Mouse (Mus musculus): ENCODE data around the gene Hivep3. TPM values are rescaled to one million over a fixed set of nuclear protein-coding genes. Genes with fewer than 3 reads are reported as not detected.

Hivep3 gene
- total and polyA plus RNA-seq, 3 experiments, result 14.4 to 32.3 (median 21.2) TPM

- Histone ChIP-seq H3K79me2 (replicated peaks; ENCODE audit: control insufficient read depth, extremely low read depth, insufficient read depth, poor library complexity, severe bottlenecking) (peaks cover 83% of the 10 kb centered on the region), H3K4me3 (replicated peaks in 1 of 3; ENCODE audit: low read depth in 2 of 3, low read length in 2 of 3, poor library complexity in 1 of 3) (peak overlapping the region in 1 of 3 experiments; percentile 35), H3K9ac (ENCODE audit: insufficient read depth, low read depth) (no peak overlapping the region; the same call in 1 of the 2 replicates), H3K27me3 (replicated peaks) (no peaks in the 10 kb centered on the region), H3K9me3 (replicated peaks; ENCODE audit: low read length) (no peaks in the 10 kb centered on the region), H3K4me2 (ENCODE audit: insufficient read depth, low read depth, poor library complexity, severe bottlenecking) (0 out of 2 replicates have a peak overlapping the region, but pooled peaks have one; percentile 3), H3K27ac (ENCODE audit: insufficient read depth, low read depth) (peak overlapping the region; percentile 61; the same call in 1 of the 2 replicates), H3K4me1 (ENCODE audit: control insufficient read depth in 1 of 2, insufficient read depth in 2 of 2) (peaks cover 62 to 83% of the 10 kb centered on the region in 2 experiments), H3K36me3 (replicated peaks in 1 of 2; ENCODE audit: control insufficient read depth in 1 of 2, insufficient read depth in 1 of 2, low read length in 1 of 2) (peaks cover 0 to 58% of the 10 kb centered on the region in 2 experiments)
- TF ChIP-seq ZKSCAN1 (IDR thresholded peaks at IDR 0.05; ENCODE audit: borderline replicate concordance, low read depth, low read length) (no peak), BHLHE40 (IDR thresholded peaks at IDR 0.05; ENCODE audit: low read depth, low read length) (peak; percentile 34; the same call in 1 of the 2 replicates)
- DNase-seq (ENCODE audit: extremely low read depth), result no peak
- dilution Hi-C loops (cut with MboI; ENCODE audit: extremely low pct_ligation_motif_present, extremely low pct_unique_long_range_greater_than_20kb, low sequenced_read_pairs) (no loop called here), in situ Hi-C loops (cut with MboI; ENCODE audit: low pct_ligation_motif_present, low pct_unique_long_range_greater_than_20kb, low sequenced_read_pairs) (no loop called here)
Observed at GRCm38 (mm10) chr4:120037007-120037406, 303.4 kb downstream of the Hivep3 start.

DNA sequence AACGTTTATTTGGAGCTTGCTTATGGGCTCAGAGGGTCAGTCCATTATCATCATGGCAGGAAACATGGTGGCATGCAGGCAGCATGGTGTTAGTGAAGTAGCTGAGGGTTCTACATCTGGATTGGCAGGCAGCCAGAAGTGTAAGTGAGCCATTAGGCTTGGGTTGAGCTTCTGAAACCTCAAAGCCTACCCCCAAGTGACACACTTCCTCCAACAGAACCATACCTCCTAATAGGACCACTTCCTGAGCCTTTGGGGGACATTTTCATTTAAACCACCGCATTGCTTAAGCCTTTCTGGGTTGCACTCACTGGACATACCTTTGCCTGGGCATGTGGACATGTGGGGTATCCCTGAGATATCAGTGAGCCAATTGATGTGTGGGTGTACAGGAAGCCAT is 307.9 kb downstream of the Hivep3 start:
- Histone ChIP-seq H3K27ac (ENCODE audit: insufficient read depth, low read depth) (peak overlapping the region; percentile 68), H3K9ac (ENCODE audit: insufficient read depth, low read depth) (no peak overlapping the region), H3K36me3 (replicated peaks in 1 of 2; ENCODE audit: control insufficient read depth in 1 of 2, insufficient read depth in 1 of 2, low read length in 1 of 2) (peaks cover 3 to 78% of the 10 kb centered on the region in 2 experiments), H3K9me3 (replicated peaks; ENCODE audit: low read length) (no peaks in the 10 kb centered on the region), H3K4me3 (replicated peaks in 1 of 3; ENCODE audit: low read depth in 2 of 3, low read length in 2 of 3, poor library complexity in 1 of 3) (no peak overlapping the region), H3K79me2 (replicated peaks; ENCODE audit: control insufficient read depth, extremely low read depth, insufficient read depth, poor library complexity, severe bottlenecking) (peaks cover 90% of the 10 kb centered on the region), H3K27me3 (replicated peaks) (no peaks in the 10 kb centered on the region), H3K4me1 (ENCODE audit: control insufficient read depth in 1 of 2, insufficient read depth in 2 of 2) (peaks cover 78 to 100% of the 10 kb centered on the region in 2 experiments), H3K4me2 (ENCODE audit: insufficient read depth, low read depth, poor library complexity, severe bottlenecking) (no peak overlapping the region)
- dilution Hi-C loops (cut with MboI; ENCODE audit: extremely low pct_ligation_motif_present, extremely low pct_unique_long_range_greater_than_20kb, low sequenced_read_pairs) (no loop called here), in situ Hi-C loops (cut with MboI; ENCODE audit: low pct_ligation_motif_present, low pct_unique_long_range_greater_than_20kb, low sequenced_read_pairs) (no loop called here)
- TF ChIP-seq SMC3 (IDR thresholded peaks at IDR 0.05; ENCODE audit: low read depth, low read length) (no peak), EP300 (IDR thresholded peaks at IDR 0.05; ENCODE audit: low read length) (no peak), BHLHE40 (IDR thresholded peaks at IDR 0.05; ENCODE audit: low read depth, low read length) (no peak), TBP (conservative IDR thresholded peaks at IDR 0.05; ENCODE audit: low read depth, low read length) (no peak), MXI1 (IDR thresholded peaks at IDR 0.05; ENCODE audit: low read depth, low read length) (no peak), ZNF384 (IDR thresholded peaks at IDR 0.05; ENCODE audit: low read depth, low read length) (no peak), PAX5 (IDR thresholded peaks at IDR 0.05; ENCODE audit: low read length) (no peak), CTCF (conservative IDR thresholded peaks at IDR 0.05 in 1 of 2, IDR thresholded peaks at IDR 0.05 in 1 of 2; ENCODE audit: low read depth in 2 of 2, low read length in 2 of 2) (no peak), TCF12 (IDR thresholded peaks at IDR 0.05; ENCODE audit: low read depth, low read length) (0 out of 2 replicates have a peak, but pooled peaks have one; percentile 3), IRF4 (IDR thresholded peaks at IDR 0.05; ENCODE audit: low read depth, low read length) (no peak), MEF2A (IDR thresholded peaks at IDR 0.05; ENCODE audit: borderline replicate concordance, low read depth, low read length) (no peak), CHD2 (IDR thresholded peaks at IDR 0.05; ENCODE audit: low read length) (no peak), E2F4 (IDR thresholded peaks at IDR 0.05; ENCODE audit: insufficient replicate concordance, low read depth, low read length) (no peak), USF2 (conservative IDR thresholded peaks at IDR 0.05; ENCODE audit: low read depth, low read length) (no peak), ZKSCAN1 (IDR thresholded peaks at IDR 0.05; ENCODE audit: borderline replicate concordance, low read depth, low read length) (no peak), MYC (IDR thresholded peaks at IDR 0.05; ENCODE audit: low read depth, low read length) (peak; percentile 61; the same call in 1 of the 2 replicates), UBTF (IDR thresholded peaks at IDR 0.05; ENCODE audit: low read depth, low read length) (no peak)
- no peak for DNase-seq (ENCODE audit: extremely low read depth)
